Comparison of ENCODE assay signal across 10 mouse cellular contexts in the genomic region with DNA sequence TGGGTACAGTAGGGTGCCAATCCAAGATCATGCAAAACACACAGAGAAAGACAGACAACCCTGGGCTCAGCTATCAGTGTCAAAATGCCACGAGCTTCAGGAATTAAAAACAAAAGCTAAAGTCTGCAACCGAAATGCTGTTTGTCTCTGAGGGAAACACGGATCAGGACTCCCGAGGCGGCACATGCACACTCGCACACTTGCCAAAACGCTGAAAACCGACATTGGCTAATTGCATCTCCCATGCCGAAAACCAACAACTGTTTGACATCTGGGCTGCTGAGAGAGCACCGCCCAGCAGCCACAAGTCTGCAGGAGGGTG. TPM values are rescaled to one million over a fixed set of nuclear protein-coding genes. Genes with fewer than 3 reads are reported as not detected.
DNase-seq lines count a peak whose midpoint lies in the region; ATAC-seq and TF ChIP-seq lines count a peak whose summit lies in the region.
"Had no signal": no experiment of that assay in that cellular context is flagged by ENCODE, and none has a peak within 500 bp of the region (broad histone marks: within the 10 kb centered on the region; RNA-seq: fewer than 3 reads in every experiment).

No protein-coding gene starts in this region.

- H3K36me3 ChIP-seq in kidney, postnatal 0 days (ENCODE audit: insufficient read depth, low read length): no peaks in the 10 kb centered on the region
- H3K36me3 ChIP-seq in embryonic facial prominence, embryonic 14.5 days (ENCODE audit: control insufficient read depth, insufficient read depth, low read length): no peaks in the 10 kb centered on the region
- H3K36me3 ChIP-seq in intestine, embryonic 15.5 days: no peaks in the 10 kb centered on the region
- no peaks in the 10 kb centered on the region for H3K36me3 ChIP-seq in neural tube, embryonic 12.5 days

- H3K27me3 ChIP-seq in kidney, postnatal 0 days (ENCODE audit: insufficient read depth, low read length): peaks cover 19% of the 10 kb centered on the region
- H3K27me3 ChIP-seq in embryonic facial prominence, embryonic 14.5 days (replicated peaks; ENCODE audit: control insufficient read depth, insufficient read depth, low read length): peaks cover 51% of the 10 kb centered on the region
- peaks cover 31% of the 10 kb centered on the region for H3K27me3 ChIP-seq in intestine, embryonic 15.5 days (replicated peaks)
- H3K27me3 ChIP-seq in neural tube, embryonic 12.5 days (replicated peaks): peaks cover 56% of the 10 kb centered on the region

- no peak overlapping the region for H3K9ac ChIP-seq in kidney, postnatal 0 days (ENCODE audit: low read depth, low read length)
- H3K9ac ChIP-seq in embryonic facial prominence, embryonic 14.5 days (ENCODE audit: low read depth, low read length): peak overlapping the region; percentile 45; the same call in 1 of the 2 replicates
- no peak overlapping the region for H3K9ac ChIP-seq in intestine, embryonic 15.5 days
- H3K9ac ChIP-seq in neural tube, embryonic 12.5 days: no peak overlapping the region

- H3K27ac ChIP-seq in kidney, postnatal 0 days: no peak overlapping the region
- no peak overlapping the region for H3K27ac ChIP-seq in embryonic facial prominence, embryonic 14.5 days (replicated peaks; ENCODE audit: low read depth, low read length)
- no peak overlapping the region for H3K27ac ChIP-seq in intestine, embryonic 15.5 days
- no peak overlapping the region for H3K27ac ChIP-seq in neural tube, embryonic 12.5 days

- H3K9me3 ChIP-seq in kidney, postnatal 0 days (replicated peaks; ENCODE audit: low read length): no peaks in the 10 kb centered on the region
- H3K9me3 ChIP-seq in embryonic facial prominence, embryonic 14.5 days (ENCODE audit: control insufficient read depth, low read length): no peaks in the 10 kb centered on the region
- H3K9me3 ChIP-seq in intestine, embryonic 15.5 days: no peaks in the 10 kb centered on the region
- no peaks in the 10 kb centered on the region for H3K9me3 ChIP-seq in neural tube, embryonic 12.5 days

- peak overlapping the region; percentile 44 for H3K4me3 ChIP-seq in kidney, postnatal 0 days (replicated peaks; ENCODE audit: low read depth, low read length)
- peak overlapping the region; percentile 53 for H3K4me3 ChIP-seq in embryonic facial prominence, embryonic 14.5 days (ENCODE audit: low read depth, low read length)
- peak overlapping the region; percentile 46 for H3K4me3 ChIP-seq in intestine, embryonic 15.5 days (replicated peaks)
- H3K4me3 ChIP-seq in neural tube, embryonic 12.5 days: peak overlapping the region; percentile 53

- ATAC-seq in kidney, postnatal 0 days (replicated peaks; ENCODE audit: low FRiP score, low read depth): no peak
- ATAC-seq in embryonic facial prominence, embryonic 14.5 days (ENCODE audit: low read depth): 0 out of 2 replicates have a peak, but pooled peaks have one; percentile 12
- no peak for ATAC-seq in intestine, embryonic 15.5 days
- no peak; the same call in 1 of the 2 replicates for ATAC-seq in neural tube, embryonic 12.5 days (ENCODE audit: low FRiP score, low read depth)
- no peak for ATAC-seq in cerebellum, adult (ENCODE audit: insufficient number of reproducible peaks, low FRiP score, low TSS enrichment)

- H3K4me2 ChIP-seq in kidney, postnatal 0 days (ENCODE audit: low read length): peak overlapping the region; percentile 85
- H3K4me2 ChIP-seq in embryonic facial prominence, embryonic 14.5 days (ENCODE audit: low read depth, low read length): peak overlapping the region; percentile 97
- peak overlapping the region; percentile 95 for H3K4me2 ChIP-seq in intestine, embryonic 15.5 days (replicated peaks)
- H3K4me2 ChIP-seq in neural tube, embryonic 12.5 days (replicated peaks): peak overlapping the region; percentile 95

- TF ChIP-seq CTCF in kidney, postnatal 0 days (IDR thresholded peaks at IDR 0.05; ENCODE audit: low read depth): no peak

- no peak for DNase-seq in kidney, postnatal 0 days (ENCODE audit: low spot score)
- no peak for DNase-seq in kidney, adult 8-10 months
- DNase-seq in embryonic facial prominence, embryonic 14.5 days (ENCODE audit: low spot score): peak; percentile 25
- no peak for DNase-seq in B cell, adult 2 months
- DNase-seq in cerebellum, postnatal 10 days: no peak

- no peaks in the 10 kb centered on the region for H3K4me1 ChIP-seq in kidney, postnatal 0 days (replicated peaks; ENCODE audit: insufficient read depth, low read length)
- 0 out of 2 replicates have a peak, but pooled peaks cover 3% of the 10 kb centered on the region for H3K4me1 ChIP-seq in embryonic facial prominence, embryonic 14.5 days (ENCODE audit: control insufficient read depth, insufficient read depth, low read length)
- peaks cover 16% of the 10 kb centered on the region for H3K4me1 ChIP-seq in intestine, embryonic 15.5 days (replicated peaks)
- H3K4me1 ChIP-seq in neural tube, embryonic 12.5 days: peaks cover 19% of the 10 kb centered on the region

- 3% methylated on average over 10 of the region's 10 CpGs for WGBS in kidney, postnatal 0 days
- 10% methylated on average over 10 of the region's 10 CpGs for WGBS in embryonic facial prominence, embryonic 14.5 days
- 5% methylated on average over 10 of the region's 10 CpGs for WGBS in intestine, embryonic 15.5 days
- WGBS in neural tube, embryonic 12.5 days: 13% methylated on average over 10 of the region's 10 CpGs

RNA-seq across cellular contexts. Expression of a gene that starts 0.9 kb away (rescaled TPM):
- polyA plus RNA-seq in kidney, postnatal 0 days (2015; fragmentation: Nextera tagmentation; extraction: Ambion mirVana): 0.61 and 0.68 TPM in 2 replicates
- 0.26 TPM in 1 of 2 replicates, not detected in the other for polyA plus RNA-seq in embryonic facial prominence, embryonic 14.5 days (2014; fragmentation: Nextera tagmentation; extraction: Ambion mirVana)
- not detected in 2 replicates for polyA plus RNA-seq in intestine, embryonic 15.5 days (2015; fragmentation: Nextera tagmentation; extraction: Ambion mirVana)
- 3.5 and 4.0 TPM in 2 replicates for polyA plus RNA-seq in neural tube, embryonic 12.5 days (2016; fragmentation: Nextera tagmentation; extraction: Ambion mirVana)
- polyA plus RNA-seq: erythroblast, embryonic 14.5 days had no signal

RNA-seq across cellular contexts. Expression of a gene that starts 28.2 kb away (rescaled TPM):
- not detected in 2 replicates for polyA plus RNA-seq in kidney, postnatal 0 days (2015; fragmentation: Nextera tagmentation; extraction: Ambion mirVana)
- polyA plus RNA-seq in embryonic facial prominence, embryonic 14.5 days (2014; fragmentation: Nextera tagmentation; extraction: Ambion mirVana): not detected in 2 replicates
- polyA plus RNA-seq in intestine, embryonic 15.5 days (2015; fragmentation: Nextera tagmentation; extraction: Ambion mirVana): not detected in 2 replicates
- not detected in 2 replicates for polyA plus RNA-seq in neural tube, embryonic 12.5 days (2016; fragmentation: Nextera tagmentation; extraction: Ambion mirVana)
- polyA plus RNA-seq: erythroblast, embryonic 14.5 days; Patski had no signal

RNA-seq across cellular contexts. Expression of a gene that starts 46.7 kb away (rescaled TPM):
- polyA plus RNA-seq in kidney, postnatal 0 days (2015; fragmentation: Nextera tagmentation; extraction: Ambion mirVana): not detected in 2 replicates
- not detected in 2 replicates for polyA plus RNA-seq in embryonic facial prominence, embryonic 14.5 days (2014; fragmentation: Nextera tagmentation; extraction: Ambion mirVana)
- not detected in 2 replicates for polyA plus RNA-seq in intestine, embryonic 15.5 days (2015; fragmentation: Nextera tagmentation; extraction: Ambion mirVana)
- polyA plus RNA-seq in neural tube, embryonic 12.5 days (2016; fragmentation: Nextera tagmentation; extraction: Ambion mirVana): not detected in 2 replicates
- polyA plus RNA-seq: erythroblast, embryonic 14.5 days; Patski had no signal

RNA-seq across cellular contexts. Expression of a gene that starts 58.5 kb away (rescaled TPM):
- not detected in 2 replicates for polyA plus RNA-seq in kidney, postnatal 0 days (2015; fragmentation: Nextera tagmentation; extraction: Ambion mirVana)
- polyA plus RNA-seq in embryonic facial prominence, embryonic 14.5 days (2014; fragmentation: Nextera tagmentation; extraction: Ambion mirVana): not detected in 2 replicates
- not detected in 2 replicates for polyA plus RNA-seq in intestine, embryonic 15.5 days (2015; fragmentation: Nextera tagmentation; extraction: Ambion mirVana)
- not detected in 2 replicates for polyA plus RNA-seq in neural tube, embryonic 12.5 days (2016; fragmentation: Nextera tagmentation; extraction: Ambion mirVana)
- polyA plus RNA-seq: erythroblast, embryonic 14.5 days; Patski had no signal
